In the genomic region with DNA sequence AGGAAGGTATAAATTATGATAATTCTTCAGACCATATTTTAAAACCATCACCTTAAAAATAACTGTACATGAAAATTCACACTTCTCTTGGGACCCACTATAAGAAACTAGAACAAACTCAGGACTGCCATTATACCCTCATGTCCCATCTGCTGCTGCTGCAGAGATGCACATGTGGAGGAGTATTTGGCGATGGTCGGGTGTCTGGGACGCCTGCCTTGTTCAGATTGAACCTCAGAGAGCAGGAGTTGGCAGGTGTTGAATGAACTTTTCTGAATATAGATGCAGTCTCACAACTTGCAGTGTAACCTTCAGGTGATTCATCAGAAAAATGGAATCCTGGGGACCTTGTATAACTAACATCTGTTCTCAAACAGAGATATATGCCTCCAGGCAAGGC, we compare ENCODE assay signal across 21 mouse cellular contexts.
DNase-seq lines count a peak whose midpoint lies in the region; ATAC-seq and TF ChIP-seq lines count a peak whose summit lies in the region.
"Had no signal": no experiment of that assay in that cellular context is flagged by ENCODE, and none has a peak within 500 bp of the region (broad histone marks: within the 10 kb centered on the region; RNA-seq: fewer than 3 reads in every experiment).

No protein-coding gene starts in this region.

- intact Hi-C loops in left cerebral cortex, postnatal 4 days (cut with DNase I) = no loop called here

- H3K27me3 ChIP-seq in cerebellum, adult 2 months (ENCODE audit: control insufficient read depth, insufficient read depth, low read length) = no peaks in the 10 kb centered on the region
- H3K27me3 ChIP-seq: embryonic facial prominence, embryonic 13.5 days; forebrain, embryonic 12.5 days; heart, embryonic 15.5 days; hindbrain, embryonic 15.5 days had no signal

- no peaks in the 10 kb centered on the region for H3K4me1 ChIP-seq in cerebellum, adult 2 months (ENCODE audit: control insufficient read depth, insufficient read depth, low read length)
- H3K4me1 ChIP-seq: embryonic facial prominence, embryonic 13.5 days; forebrain, embryonic 12.5 days; heart, embryonic 15.5 days; hindbrain, embryonic 15.5 days had no signal

- no peak overlapping the region for H3K27ac ChIP-seq in cerebellum, adult 2 months (ENCODE audit: insufficient read depth, low read length)
- H3K27ac ChIP-seq: embryonic facial prominence, embryonic 13.5 days; forebrain, embryonic 12.5 days; heart, adult 2 months; heart, embryonic 15.5 days; hindbrain, embryonic 15.5 days had no signal

- peak; percentile 91 for ATAC-seq in frontal cortex, adult (ENCODE audit: low TSS enrichment)
- ATAC-seq: CD4-positive, CD25-positive, alpha-beta regulatory T cell, adult 4 months; forebrain, embryonic 16.5 days had no signal

- no peak for TF ChIP-seq POLR2A in cerebellum, adult 2 months (IDR thresholded peaks at IDR 0.05; ENCODE audit: borderline replicate concordance, insufficient read depth, low read length)

- no peak for TF ChIP-seq CTCF in cerebellum, adult 2 months (IDR thresholded peaks at IDR 0.05; ENCODE audit: borderline replicate concordance, insufficient read depth, low read depth, low read length)

- no peak overlapping the region for H3K4me3 ChIP-seq in cerebellum, adult 2 months (replicated peaks; ENCODE audit: insufficient read depth, low read depth, low read length)
- H3K4me3 ChIP-seq: embryonic facial prominence, embryonic 13.5 days; forebrain, embryonic 12.5 days; heart, adult 2 months; heart, embryonic 15.5 days; hindbrain, embryonic 15.5 days had no signal

- WGBS in cerebellum, adult 2 months = 56% methylated on average over 3 of the region's 3 CpGs

- DNase-seq in frontal cortex, postnatal 25 days (ENCODE audit: low spot score in 2 of 2) = no peak
- peak; percentile 11 to 15 for DNase-seq in left cerebral cortex, adult 9 months (ENCODE audit: low spot score in 2 of 2)
- no peak for DNase-seq in left cerebral cortex, postnatal 4 days
- DNase-seq in right cerebral cortex, postnatal 25 days = peak; percentile 27
- no peak for DNase-seq in right cerebral cortex, postnatal 14 days
- no peak for DNase-seq in cerebellum, adult 2 months
- DNase-seq: adrenal gland, adult 8-10 months; B cell, adult 2 months; cerebellum, adult 11-12 months; cerebellum, adult 9-11 months; cerebellum, postnatal 36 days; gastrocnemius, postnatal 14 days; heart, adult 2 months; heart, postnatal 14 days had no signal

Comparison
In these comparisons a context has a peak if more than half of its experiments do, and no peak if none do; other contexts are left out.
1. DNase-seq: peak in left cerebral cortex, adult 9 months (2 of 2) and right cerebral cortex, postnatal 25 days (single experiment); none in frontal cortex, postnatal 25 days (0 of 2), left cerebral cortex, postnatal 4 days (single experiment), right cerebral cortex, postnatal 14 days (single experiment) and cerebellum, adult 2 months (0 of 2).